ENCODE assay signal across 1 mouse cellular context in genomic region chr6:7697077-7697643, GRCm38 (mm10).
A peak's percentile ranks its signal among the peaks of the same experiment; 100 is the strongest.
TF ChIP-seq lines count a peak whose summit lies in the region.

No protein-coding gene starts in this region.

TF ChIP-seq in MEL, 35 proteins besides CTCF, POLR2A, EP300 and RAD21 (continued from another document):
- peak; percentile 97 for TF ChIP-seq TCF12 (IDR thresholded peaks at IDR 0.05; ENCODE audit: low read depth, low read length)
- peak; percentile 78; the same call in 1 of the 2 replicates for TF ChIP-seq CHD1 (IDR thresholded peaks at IDR 0.05; ENCODE audit: low read depth, low read length)
- TF ChIP-seq SIN3A (IDR thresholded peaks at IDR 0.05; ENCODE audit: low read length): peak; percentile 80
- TF ChIP-seq MYB (IDR thresholded peaks at IDR 0.05; ENCODE audit: low read depth, low read length): peak; percentile 70; the same call in 1 of the 2 replicates
- no peak for TF ChIP-seq POLR2AphosphoS5 (IDR thresholded peaks at IDR 0.05; ENCODE audit: borderline replicate concordance, low read depth, low read length)
- TF ChIP-seq ZNF384 (IDR thresholded peaks at IDR 0.05; ENCODE audit: low read depth, low read length): peak; percentile 81
- peak; percentile 27; the same call in 1 of the 2 replicates for TF ChIP-seq MAZ (IDR thresholded peaks at IDR 0.05; ENCODE audit: low read depth, low read length)
- no peak for TF ChIP-seq BHLHE40 (IDR thresholded peaks at IDR 0.05; ENCODE audit: borderline replicate concordance, low read depth, low read length)
- no peak for TF ChIP-seq USF1 (IDR thresholded peaks at IDR 0.05; ENCODE audit: low read depth, low read length)
- no peak for TF ChIP-seq KAT2A (conservative IDR thresholded peaks at IDR 0.05; ENCODE audit: low read depth, low read length)
- TF ChIP-seq GABPA (IDR thresholded peaks at IDR 0.05; ENCODE audit: low read depth, low read length): 0 out of 2 replicates have a peak, but pooled peaks have one; percentile 11
- no peak; the same call in none of the 2 replicates for TF ChIP-seq TBP (IDR thresholded peaks at IDR 0.05; ENCODE audit: low read depth, low read length)
- TF ChIP-seq E2F4 (IDR thresholded peaks at IDR 0.05; ENCODE audit: borderline replicate concordance, low read depth, low read length): no peak; the same call in 1 of the 2 replicates
- TF ChIP-seq MYC (IDR thresholded peaks at IDR 0.05; ENCODE audit: low read depth, low read length): peak; percentile 72
- TF ChIP-seq MAX (IDR thresholded peaks at IDR 0.05; ENCODE audit: low read length): 0 out of 2 replicates have a peak, but pooled peaks have one; percentile 29
